Mouse (Mus musculus) forebrain, embryonic 11.5 days (tissue): ENCODE measurements around the gene Specc1. TPM values are rescaled to one million over a fixed set of nuclear protein-coding genes. Genes with fewer than 3 reads are reported as not detected.

Experiments used
- ATAC-seq: fragments of 200-750 bp; cut with Nextera tagmentation; replicated peaks from 2 replicates; pipeline ENCODE4 v1.8.0; 2017; ENCODE audit warnings: moderate TSS enrichment; ENCODE audit not compliant: low FRiP score
- DNase-seq: peaks from one replicate; pipeline ENCODE4 v3.0.0-alpha.2; 2017; ENCODE audit warnings: low spot score
- H3K27ac ChIP-seq: fragments of 300-500 bp; sonication (generic); 2 replicates; pipeline ENCODE4 v1.5.1; 2014; ENCODE audit warnings: low read depth, low read length
- H3K27me3 ChIP-seq: fragments of 300-500 bp; sonication (generic); 2 replicates; pipeline ENCODE4 v1.6.1; 2014; ENCODE audit warnings: mild to moderate bottlenecking, low read length, mixed read lengths; ENCODE audit not compliant: control insufficient read depth, insufficient read depth
- H3K36me3 ChIP-seq: fragments of 300-500 bp; sonication (generic); 2 replicates; pipeline ENCODE4 v1.6.1; 2014; ENCODE audit warnings: mild to moderate bottlenecking, low read length, moderate library complexity, mixed read lengths; ENCODE audit not compliant: control insufficient read depth, insufficient read depth
- H3K4me1 ChIP-seq: fragments of 300-500 bp; sonication (generic); replicated peaks from 2 replicates; pipeline ENCODE4 v1.6.1; 2014; ENCODE audit warnings: low read length, mixed read lengths; ENCODE audit not compliant: control insufficient read depth, insufficient read depth
- H3K4me2 ChIP-seq: fragments of 300-500 bp; sonication (generic); 2 replicates; pipeline ENCODE4 v1.6.1; 2014; ENCODE audit warnings: low read depth, mild to moderate bottlenecking, low read length, moderate library complexity, mixed read lengths; ENCODE audit not compliant: severe bottlenecking
- H3K4me3 ChIP-seq: fragments of 300-500 bp; sonication (generic); 2 replicates; pipeline ENCODE4 v1.5.1; 2014; ENCODE audit warnings: low read depth, low read length
- H3K9ac ChIP-seq: fragments of 300-500 bp; sonication (generic); 2 replicates; pipeline ENCODE4 v1.6.1; 2014; ENCODE audit warnings: low read length
- H3K9me3 ChIP-seq: fragments of 300-500 bp; sonication (generic); 2 replicates; pipeline ENCODE4 v1.6.1; 2016; ENCODE audit warnings: low read length, mixed read lengths; ENCODE audit not compliant: control insufficient read depth
- WGBS: fragments of 180-500 bp; shearing (Covaris S2); extraction: QIAGEN DNeasy Blood & Tissue Kit; methylation state at CpG from one replicate; pipeline ENCODE4 v1.1.7; 2014; 5-methylcytosine and 5-hydroxymethylcytosine counted together
- polyA plus RNA-seq: library from polyadenylated mRNA; unstranded; fragments of >200 nt; fragmentation: Nextera tagmentation; extraction: Ambion mirVana; gene quantifications from 2 replicates; pipeline ENCODE4 v1.2.1, GENCODE M21; 2014

Specc1 gene
- polyA plus RNA-seq, 1 experiment from 2014 or later = 20.2 TPM

DNA sequence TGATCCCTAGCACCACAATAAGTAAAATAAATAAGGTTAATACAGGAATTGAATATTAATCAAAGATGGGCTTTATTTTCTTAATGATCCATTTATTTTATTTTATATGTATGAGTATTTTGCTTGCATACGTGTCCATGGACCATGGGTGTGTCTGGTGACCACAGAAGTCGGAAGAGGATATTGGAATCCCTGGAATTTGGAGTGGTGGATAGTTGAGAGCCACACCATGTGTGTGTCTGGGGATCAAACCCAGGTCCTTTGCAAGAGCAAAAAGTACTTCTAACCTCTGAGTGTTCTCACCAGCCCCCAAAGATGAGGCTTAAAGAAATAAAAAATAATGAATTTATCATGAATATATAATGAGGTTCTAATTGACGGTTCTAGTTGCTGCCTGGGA, 132.1 kb downstream of the Specc1 start:
- ATAC-seq = no peak
- no peaks in the 10 kb centered on the region for H3K36me3 ChIP-seq
- H3K4me3 ChIP-seq = no peak overlapping the region
- H3K27me3 ChIP-seq = no peaks in the 10 kb centered on the region
- H3K27ac ChIP-seq = no peak overlapping the region
- 84% methylated on average over 3 of the region's 3 CpGs for whole genome bisulfite sequencing
- H3K9me3 ChIP-seq = no peaks in the 10 kb centered on the region
- no peak for DNase-seq
- H3K4me1 ChIP-seq = no peaks in the 10 kb centered on the region
- H3K4me2 ChIP-seq = no peak overlapping the region
- no peak overlapping the region for H3K9ac ChIP-seq

DNA sequence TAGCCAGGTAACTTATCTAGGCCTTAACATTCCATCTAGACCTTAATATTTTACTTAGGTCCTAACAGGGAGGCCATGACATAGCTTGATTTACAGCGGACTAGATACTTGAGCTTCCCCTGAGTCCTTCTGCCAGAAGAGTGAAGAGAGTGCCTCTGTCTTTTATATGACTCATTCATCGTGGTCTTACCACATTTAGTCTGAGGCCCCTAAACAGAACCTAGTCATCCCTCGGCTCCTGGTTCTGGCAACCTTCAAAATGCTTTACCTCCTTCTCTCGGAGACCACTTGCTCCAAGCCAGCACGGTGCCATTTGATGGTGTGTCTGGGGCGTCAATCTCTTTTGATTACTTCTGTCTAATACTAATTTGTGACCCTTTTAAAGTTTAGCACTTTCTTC, 133.8 kb downstream of the Specc1 start:
- Histone ChIP-seq H3K4me1 (no peaks in the 10 kb centered on the region), H3K9me3 (no peaks in the 10 kb centered on the region), H3K27ac (no peak overlapping the region), H3K9ac (no peak overlapping the region), H3K27me3 (no peaks in the 10 kb centered on the region), H3K4me2 (no peak overlapping the region), H3K4me3 (no peak overlapping the region), H3K36me3 (no peaks in the 10 kb centered on the region)
- DNase-seq (no peak), ATAC-seq (no peak)
- 85% methylated on average over 6 of the region's 6 CpGs for WGBS

DNA sequence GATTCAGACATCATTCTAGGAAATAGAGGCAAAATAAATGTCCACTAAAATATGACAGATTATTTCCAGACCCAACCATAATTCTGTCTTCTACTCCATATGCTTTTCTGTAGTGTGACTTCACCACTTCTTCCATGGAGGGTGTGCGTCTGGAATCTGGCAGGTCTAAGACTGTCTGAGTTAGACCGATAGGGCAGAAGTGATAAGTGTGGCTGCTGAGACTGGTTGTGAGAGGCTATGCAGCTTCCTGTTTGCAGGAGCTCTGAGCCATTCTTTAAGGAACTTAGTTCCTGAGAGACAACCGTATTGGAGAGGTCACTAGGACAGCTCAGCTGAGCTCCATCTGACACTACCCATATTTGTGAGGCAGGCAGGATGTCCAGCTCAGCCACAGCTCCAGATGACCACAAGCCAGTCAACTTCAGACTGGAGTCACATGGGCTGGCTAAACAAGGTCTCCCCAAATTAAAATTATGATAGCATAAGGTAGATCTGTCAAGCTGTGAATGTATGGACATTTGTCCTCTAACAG, 146.9 kb downstream of the Specc1 start:
- H3K4me3 ChIP-seq = no peak overlapping the region
- H3K4me2 ChIP-seq = no peak overlapping the region
- ATAC-seq (no peak), DNase-seq (no peak)
- H3K9ac ChIP-seq = no peak overlapping the region
- H3K36me3 ChIP-seq = no peaks in the 10 kb centered on the region
- H3K9me3 ChIP-seq = no peaks in the 10 kb centered on the region
- no peaks in the 10 kb centered on the region for H3K4me1 ChIP-seq
- no peaks in the 10 kb centered on the region for H3K27me3 ChIP-seq
- no peak overlapping the region for H3K27ac ChIP-seq
- 84% methylated on average over 3 of the region's 3 CpGs for WGBS

DNA sequence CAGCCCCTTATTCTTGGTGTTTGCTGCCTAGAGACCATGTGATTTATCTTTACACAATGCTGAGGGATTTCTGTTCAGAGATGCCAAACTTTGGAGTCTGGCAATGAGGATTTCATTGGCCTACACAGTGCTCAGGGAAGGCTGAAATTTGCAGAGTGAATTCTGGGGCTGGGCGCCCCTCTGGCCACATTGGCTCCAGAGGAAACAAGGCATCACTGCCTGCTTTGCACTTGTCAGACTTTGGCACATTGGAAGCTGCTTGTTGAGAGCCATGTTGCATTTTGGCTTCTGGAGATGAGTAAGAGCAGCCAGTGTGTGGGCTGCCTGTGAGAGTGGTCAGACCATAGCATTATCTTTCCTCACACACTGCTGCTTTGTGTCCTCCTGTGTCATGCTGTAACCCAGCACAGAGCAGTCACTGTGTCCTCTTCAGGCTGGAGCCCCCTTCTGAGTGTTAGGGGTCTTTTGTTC, 149.9 kb downstream of the Specc1 start:
- H3K4me2 ChIP-seq = no peak overlapping the region
- no peaks in the 10 kb centered on the region for H3K36me3 ChIP-seq
- H3K4me3 ChIP-seq = no peak overlapping the region
- no peaks in the 10 kb centered on the region for H3K9me3 ChIP-seq
- WGBS = 72% methylated on average over 1 of the region's 1 CpGs
- ATAC-seq = no peak
- H3K27me3 ChIP-seq = no peaks in the 10 kb centered on the region
- no peaks in the 10 kb centered on the region for H3K4me1 ChIP-seq
- no peak overlapping the region for H3K27ac ChIP-seq
- no peak overlapping the region for H3K9ac ChIP-seq
- no peak for DNase-seq

DNA sequence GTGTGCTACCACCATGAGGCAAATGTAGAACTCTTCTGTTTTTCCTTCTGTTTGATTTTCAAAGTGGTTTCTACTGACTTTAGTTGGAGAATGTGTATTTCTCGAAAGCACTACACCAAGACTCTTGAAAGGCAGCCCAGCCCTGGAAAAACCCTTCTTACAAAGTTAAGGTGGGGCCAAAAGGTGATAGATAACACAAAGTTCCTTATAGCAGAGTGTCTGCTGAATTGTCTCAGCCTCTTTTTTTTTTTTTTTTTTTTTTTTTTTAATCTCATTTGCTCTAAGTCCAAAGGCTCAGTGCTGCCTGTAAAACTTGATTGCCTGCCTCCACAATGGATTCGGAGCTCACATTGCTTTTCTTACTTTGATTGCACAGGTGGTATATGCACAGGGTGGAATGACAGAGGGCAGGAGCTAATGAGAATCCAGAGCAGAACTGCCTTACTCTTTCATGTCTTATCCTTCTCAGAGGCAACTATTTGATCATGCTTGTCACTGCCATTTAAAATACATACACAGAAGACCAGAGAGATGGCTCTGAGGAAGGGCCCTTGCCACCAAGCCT, 150.8 kb downstream of the Specc1 start:
- WGBS = 95% methylated on average over 2 of the region's 2 CpGs
- no peaks in the 10 kb centered on the region for H3K36me3 ChIP-seq
- H3K4me2 ChIP-seq = no peak overlapping the region
- no peak overlapping the region for H3K27ac ChIP-seq
- H3K9ac ChIP-seq = no peak overlapping the region
- H3K4me1 ChIP-seq = no peaks in the 10 kb centered on the region
- ATAC-seq (no peak), DNase-seq (no peak)
- no peaks in the 10 kb centered on the region for H3K27me3 ChIP-seq
- H3K9me3 ChIP-seq = no peaks in the 10 kb centered on the region
- no peak overlapping the region for H3K4me3 ChIP-seq

DNA sequence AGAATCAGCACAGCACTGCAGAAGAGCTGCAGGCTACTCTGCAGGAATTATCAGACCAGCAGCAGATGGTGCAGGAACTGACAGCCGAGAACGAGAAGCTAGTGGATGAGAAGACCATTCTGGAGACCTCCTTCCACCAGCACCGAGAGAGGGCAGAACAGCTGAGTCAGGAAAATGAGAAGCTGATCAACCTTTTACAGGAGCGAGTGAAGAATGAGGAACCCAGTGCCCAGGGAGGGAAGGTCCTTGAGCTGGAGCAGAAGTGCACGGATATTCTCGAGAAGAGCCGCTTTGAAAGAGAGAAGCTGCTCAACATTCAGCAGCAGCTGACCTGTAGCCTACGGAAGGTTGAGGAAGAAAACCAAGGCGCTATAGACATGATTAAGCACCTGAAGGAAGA, 162.0 kb downstream of the Specc1 start:
- DNase-seq = no peak
- Histone ChIP-seq H3K9ac (no peak overlapping the region), H3K4me1 (no peaks in the 10 kb centered on the region), H3K4me3 (no peak overlapping the region), H3K4me2 (no peak overlapping the region), H3K36me3 (no peaks in the 10 kb centered on the region), H3K27ac (no peak overlapping the region), H3K27me3 (no peaks in the 10 kb centered on the region), H3K9me3 (no peaks in the 10 kb centered on the region)
- WGBS = 93% methylated on average over 9 of the region's 9 CpGs
- no peak for ATAC-seq

DNA sequence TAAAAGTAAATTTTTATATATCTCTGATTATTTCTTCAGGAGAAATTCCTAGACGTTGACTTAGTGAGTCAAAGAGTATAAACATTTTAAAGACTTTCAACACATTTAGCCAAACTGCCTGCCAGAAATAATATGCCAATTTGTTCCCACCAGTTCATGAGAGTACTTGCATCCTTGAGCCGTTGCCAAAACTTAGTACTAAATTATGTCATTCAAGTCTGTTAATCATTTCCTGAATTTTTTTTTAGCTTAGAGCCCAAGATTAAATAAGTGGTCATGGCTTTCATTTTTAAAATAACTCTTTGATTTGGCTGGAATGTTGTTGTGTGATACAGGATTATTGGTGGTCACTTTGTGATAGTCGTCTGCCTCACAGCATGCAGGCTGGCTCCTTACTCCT, 163.3 kb downstream of the Specc1 start:
- ATAC-seq = no peak

DNA sequence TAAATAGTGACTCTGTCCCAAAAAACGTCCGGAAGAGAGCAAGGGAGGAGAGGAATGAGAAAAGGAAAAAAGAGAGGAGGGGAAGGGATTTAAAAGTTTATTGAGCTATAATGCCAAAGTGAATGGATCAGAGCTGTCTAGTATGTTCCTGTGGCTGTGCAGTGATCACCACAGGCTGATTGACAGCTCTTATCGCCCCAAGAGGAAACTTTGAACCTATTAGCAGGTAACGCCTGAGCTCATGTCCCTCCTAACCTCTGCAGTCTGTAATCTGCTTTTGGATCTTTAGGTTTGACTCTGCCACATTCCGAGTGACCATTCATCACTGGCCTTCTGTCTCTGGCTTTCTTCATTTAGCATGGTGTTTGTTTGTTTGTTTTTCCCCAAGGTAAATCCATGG, 164.8 kb downstream of the Specc1 start:
- DNase-seq (no peak), ATAC-seq (no peak)
- 76% methylated on average over 5 of the region's 5 CpGs for WGBS
- Histone ChIP-seq H3K36me3 (no peaks in the 10 kb centered on the region), H3K9ac (no peak overlapping the region), H3K27me3 (no peaks in the 10 kb centered on the region), H3K4me2 (no peak overlapping the region), H3K9me3 (no peaks in the 10 kb centered on the region), H3K27ac (no peak overlapping the region), H3K4me3 (no peak overlapping the region), H3K4me1 (no peaks in the 10 kb centered on the region)

More for the DNA sequence above, 163.3 kb downstream of the Specc1 start:
- no peak overlapping the region for H3K4me3 ChIP-seq
- DNase-seq = no peak
- no peaks in the 10 kb centered on the region for H3K4me1 ChIP-seq
- H3K36me3 ChIP-seq = no peaks in the 10 kb centered on the region
- 67% methylated on average over 3 of the region's 3 CpGs for WGBS
- no peak overlapping the region for H3K9ac ChIP-seq
- no peaks in the 10 kb centered on the region for H3K9me3 ChIP-seq
- no peak overlapping the region for H3K4me2 ChIP-seq
- H3K27me3 ChIP-seq = no peaks in the 10 kb centered on the region
- no peak overlapping the region for H3K27ac ChIP-seq

DNA sequence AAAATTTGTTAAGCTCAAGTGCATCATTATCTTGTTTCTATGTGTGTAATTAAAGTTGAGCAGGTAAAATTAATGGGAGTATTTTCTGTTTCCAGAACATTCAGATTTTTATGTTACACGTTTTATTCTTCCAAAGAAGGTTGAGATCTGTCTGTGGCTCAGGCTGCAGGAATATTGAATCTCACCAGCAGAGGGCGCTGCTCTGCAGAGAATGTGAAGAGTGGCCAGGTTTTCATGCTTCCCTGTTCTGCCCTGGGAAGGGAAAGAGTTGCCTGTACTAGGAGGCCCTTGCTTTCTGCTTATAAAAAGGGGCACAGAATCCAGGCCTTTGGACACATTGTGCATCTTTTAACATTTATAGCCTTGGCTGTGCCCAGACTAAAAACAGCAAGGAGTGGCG, 171.1 kb downstream of the Specc1 start:
- 38% methylated on average over 3 of the region's 3 CpGs for WGBS
- H3K4me2 ChIP-seq = no peak overlapping the region
- no peaks in the 10 kb centered on the region; the same call in 1 of the 2 replicates for H3K36me3 ChIP-seq
- H3K9ac ChIP-seq = no peak overlapping the region
- H3K9me3 ChIP-seq = no peaks in the 10 kb centered on the region
- peaks cover 3% of the 10 kb centered on the region; the same call in 1 of the 2 replicates for H3K4me1 ChIP-seq
- H3K4me3 ChIP-seq = no peak overlapping the region
- no peak overlapping the region for H3K27ac ChIP-seq
- no peaks in the 10 kb centered on the region; the same call in 1 of the 2 replicates for H3K27me3 ChIP-seq
- peak; percentile 91 for DNase-seq
- no peak for ATAC-seq
